Mouse (Mus musculus) mouse embryonic stem cell (cell line): ENCODE measurements at regions not wholly inside any gene's neighbourhood (a gene's known extent, or its start where the extent isn't known, plus 50 kb on each side); places are given as distances from the start of the nearest gene placed in this dataset.

Experiments
- in situ Hi-C, 2 experiments: fragments of 300-500 bp; cut with MboI; formaldehyde crosslinking; loops; 1 replicate in 1 of 2; 3 replicates in 1 of 2; pipeline ENCODE4 v1.14.3; 2019 to 2020; ENCODE audit warnings: low sequenced_read_pairs in 2 of 2, low pct_unique_long_range_greater_than_20kb in 1 of 2, mixed read lengths in 1 of 2; ENCODE audit not compliant: unreplicated experiment in 1 of 2

DNA sequence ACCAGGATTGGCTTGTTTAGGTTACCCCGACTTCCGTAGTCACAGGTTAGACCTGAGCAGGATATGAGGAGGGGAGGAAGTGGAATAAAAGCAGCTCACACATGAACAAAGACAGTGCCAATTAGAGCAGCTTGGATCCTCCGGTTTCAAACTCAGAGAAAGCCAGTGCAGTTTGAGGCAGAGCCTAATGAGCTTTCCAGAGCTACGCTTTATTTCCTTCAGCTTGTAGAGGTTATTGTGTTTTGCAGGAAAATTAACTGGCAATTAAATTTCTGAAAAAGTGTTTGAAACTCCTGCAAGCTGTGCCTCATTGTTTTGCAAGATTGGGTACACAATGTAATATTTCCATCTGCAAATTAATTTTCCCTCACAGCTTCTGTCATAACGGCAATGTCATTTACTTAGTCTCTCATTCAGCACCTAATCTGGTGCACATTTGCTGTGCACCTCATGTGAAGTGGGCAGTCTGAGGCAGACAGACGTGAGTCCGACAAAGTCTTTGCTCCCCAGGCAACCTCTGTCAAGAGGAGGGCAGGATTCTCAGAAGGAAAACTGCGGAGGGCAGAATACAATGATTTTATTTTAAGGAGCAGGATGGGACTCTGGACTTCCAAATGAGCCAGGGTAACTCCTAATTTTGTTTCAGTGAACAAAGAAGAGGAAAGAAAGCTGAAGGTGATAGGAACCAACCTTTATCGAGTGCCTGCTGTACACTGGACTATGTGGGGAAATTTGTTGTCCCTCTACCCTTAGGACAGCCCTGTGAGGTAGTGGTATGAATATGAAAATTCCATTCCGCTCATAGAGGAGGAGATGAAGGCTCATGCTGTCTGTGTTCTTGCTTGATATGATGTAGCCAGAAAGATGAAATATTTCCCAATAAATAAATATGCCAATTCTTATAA is 217.6 kb upstream of the Nlrp1b start:
- in situ Hi-C loops, result no loop called here

DNA sequence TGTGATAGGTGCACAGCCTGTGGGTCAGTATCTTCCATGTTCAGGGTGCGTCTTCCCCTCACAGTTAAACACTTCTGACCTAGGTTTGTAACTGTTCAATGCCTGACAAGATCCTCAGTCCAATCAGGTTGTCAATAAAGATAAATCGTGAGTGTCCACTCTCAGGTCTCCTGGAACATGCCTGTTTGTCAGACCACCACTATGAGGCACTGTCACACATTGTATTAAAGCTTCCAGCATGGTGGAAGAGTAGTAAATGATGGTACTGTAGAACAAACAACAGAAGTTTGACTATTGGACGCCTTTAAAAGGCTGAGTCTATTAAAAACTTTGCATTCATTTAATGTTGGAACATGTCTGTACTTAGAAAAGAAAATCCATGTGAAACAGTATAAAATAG is 249.6 kb upstream of the Nlrp1b start:
- in situ Hi-C loops, result no loop called here

DNA sequence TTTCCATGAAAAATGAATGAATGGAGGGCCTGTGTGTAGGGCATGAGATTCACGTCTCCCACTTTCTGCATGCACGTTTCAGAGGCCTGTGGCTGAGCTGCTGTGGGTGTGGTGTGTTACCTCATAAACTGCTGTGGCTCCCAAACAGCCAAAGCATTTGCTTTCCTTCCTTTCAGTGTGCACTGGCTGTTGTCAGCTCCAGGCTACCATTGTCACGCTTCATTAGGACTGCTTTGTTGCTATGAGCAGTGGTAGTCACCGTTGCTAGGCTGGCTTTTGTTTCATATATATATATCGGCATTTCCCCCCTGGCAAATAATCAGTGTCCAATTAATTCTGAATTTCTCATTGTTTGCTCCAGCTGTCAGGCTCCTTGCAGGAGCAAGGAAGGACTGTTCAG is 251.9 kb upstream of the Wscd1 start:
- in situ Hi-C loops, result no loop called here

DNA sequence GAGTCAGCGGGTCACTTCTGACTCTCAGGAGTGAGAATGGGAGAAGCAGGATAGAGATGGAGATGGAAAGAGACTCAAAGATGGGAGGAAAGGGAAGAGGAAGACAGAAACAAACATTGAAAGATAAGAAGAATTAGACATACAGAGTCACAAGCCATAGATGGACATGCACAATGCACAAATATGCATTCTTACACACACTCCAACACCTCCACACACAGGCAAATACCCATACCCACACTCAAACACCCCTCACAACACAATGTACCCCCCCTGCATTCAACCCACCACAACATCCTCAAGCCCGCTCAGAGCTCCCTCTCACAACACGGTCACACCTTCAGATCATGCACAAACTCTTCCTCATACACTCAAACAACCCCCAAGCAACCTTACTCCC is 251.4 kb upstream of the Wscd1 start:
- in situ Hi-C loops, result no loop called here

DNA sequence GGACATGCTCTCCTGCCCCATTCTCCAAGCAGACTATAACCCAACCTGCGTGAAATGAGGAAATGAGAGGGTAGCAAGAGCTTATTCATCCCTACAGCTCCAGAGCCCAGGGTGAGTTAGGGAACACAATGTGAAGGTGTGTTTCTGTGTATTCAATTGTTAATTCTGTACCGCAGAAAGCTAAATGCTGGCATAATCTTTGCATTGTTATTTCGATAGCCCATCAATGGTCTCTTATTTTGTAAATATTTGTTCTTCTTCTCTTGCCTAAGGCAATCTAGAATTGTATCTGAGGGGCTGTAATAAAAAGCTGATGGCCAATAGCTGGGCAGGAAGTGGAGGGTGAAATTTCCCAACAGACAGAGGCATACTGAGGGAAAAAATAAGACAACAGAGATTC is 247.6 kb upstream of the Wscd1 start:
- in situ Hi-C loops, result no loop called here

DNA sequence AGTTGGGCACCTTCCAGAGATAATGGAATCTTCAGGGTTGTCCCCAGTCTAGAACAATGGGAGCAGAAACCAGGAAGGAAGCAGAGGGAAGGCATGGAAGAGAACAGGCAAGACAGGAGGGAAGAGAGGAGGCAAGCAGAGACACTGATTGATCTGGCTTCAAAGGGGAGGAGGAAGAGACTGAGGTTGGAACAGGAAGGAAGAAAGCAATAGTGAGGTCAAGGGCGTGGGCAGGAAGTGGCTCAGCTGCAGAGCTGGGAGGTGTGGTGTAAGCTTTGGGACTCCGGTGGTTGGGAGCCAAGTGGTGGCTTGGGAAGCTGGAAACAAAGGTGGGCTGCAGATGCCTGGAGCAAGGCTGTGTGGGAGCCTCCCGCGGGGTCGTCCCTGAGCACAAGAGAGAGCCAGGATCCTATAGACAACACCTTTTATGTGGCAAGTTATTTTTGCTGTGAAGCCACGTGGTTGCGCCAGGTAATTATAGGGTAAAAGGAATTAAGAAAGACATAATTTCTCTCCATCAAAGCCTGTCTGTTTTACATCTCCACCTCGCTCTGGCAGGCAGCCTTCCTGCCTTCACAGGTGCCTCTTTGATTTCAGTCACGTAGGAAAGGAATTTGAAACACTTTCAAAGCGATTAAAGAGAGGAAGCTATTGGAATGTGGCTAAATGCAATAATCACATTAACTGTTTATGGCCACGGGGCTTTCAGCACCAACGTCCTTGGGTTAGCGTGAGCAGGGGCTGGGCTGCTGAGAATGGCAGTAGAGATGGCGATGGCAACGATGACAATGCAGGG is 237.3 kb upstream of the Wscd1 start:
- in situ Hi-C loops, result no loop called here

DNA sequence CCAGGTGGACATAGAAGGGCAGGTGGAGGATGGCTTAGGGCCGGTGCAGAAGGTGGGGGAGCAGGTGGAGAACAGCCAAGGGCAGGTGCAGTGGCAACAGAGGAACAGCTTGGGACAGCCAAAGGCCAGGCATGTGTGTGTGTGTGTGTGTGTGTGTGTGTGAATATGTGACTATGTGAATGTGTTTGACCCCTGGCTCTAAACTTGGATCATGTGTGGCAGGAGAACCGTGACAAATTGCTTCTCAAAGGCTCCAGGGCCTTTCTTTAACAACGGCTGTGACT is 236.7 kb upstream of the Wscd1 start:
- in situ Hi-C loops, result no loop called here

DNA sequence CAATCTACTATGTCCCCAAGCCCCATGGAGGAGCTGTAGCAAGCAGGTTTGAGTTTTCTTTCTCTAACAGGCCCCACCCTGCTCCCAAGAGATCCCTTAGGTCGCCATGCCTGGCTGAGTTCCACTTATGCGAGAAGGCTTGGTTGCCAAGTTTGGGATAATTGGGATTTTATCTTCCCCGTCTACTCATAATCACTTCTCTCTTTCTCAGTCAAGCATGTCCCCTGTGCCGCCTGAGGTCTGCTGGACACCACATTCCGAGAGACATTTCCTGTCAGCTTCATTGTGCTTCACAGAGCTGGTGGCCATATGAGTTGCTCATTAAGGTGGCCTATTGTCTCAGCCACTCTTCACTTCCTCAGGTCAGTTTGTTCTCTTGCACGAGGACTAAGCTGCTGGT is 234.5 kb upstream of the Wscd1 start:
- in situ Hi-C loops, result no loop called here

DNA sequence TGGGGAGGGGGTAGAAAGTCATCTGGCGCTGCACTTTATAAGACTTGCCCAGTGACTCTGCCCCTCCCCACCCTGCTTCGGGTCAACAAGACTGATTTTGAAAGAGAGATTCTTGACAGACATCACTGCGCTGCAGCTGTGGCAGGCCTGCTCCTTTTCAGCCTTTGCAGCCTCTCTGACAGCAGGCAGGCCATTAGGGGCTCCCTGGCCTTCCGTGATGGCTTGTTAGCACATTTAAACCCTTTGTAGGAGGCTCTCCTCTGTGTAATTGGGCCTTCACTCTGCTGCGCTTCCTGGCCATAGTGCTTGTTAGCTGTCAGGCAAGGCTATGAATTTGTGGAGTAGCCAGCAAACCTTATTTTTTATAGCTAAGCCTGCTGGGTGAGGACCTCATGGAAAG is 232.3 kb upstream of the Wscd1 start:
- in situ Hi-C loops, result no loop called here

DNA sequence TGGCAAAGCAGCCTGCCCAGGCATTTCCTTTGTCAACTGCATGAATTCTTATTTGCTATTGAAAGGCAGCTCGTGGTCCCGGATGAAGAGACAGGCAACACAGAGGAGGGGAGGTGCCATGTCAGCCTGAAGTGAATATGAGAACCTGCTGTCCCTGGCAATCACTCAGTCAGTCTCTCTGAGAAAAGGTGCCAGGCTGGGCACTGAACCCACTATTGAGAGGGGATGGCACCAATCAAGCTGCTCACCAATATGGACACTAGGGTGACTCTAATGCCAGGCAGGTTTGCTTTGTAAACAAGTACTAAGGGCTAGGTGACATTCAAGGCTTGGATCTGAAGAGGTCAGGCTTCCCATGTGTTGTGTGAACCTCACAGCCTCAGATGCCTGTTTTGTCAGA is 222.0 kb upstream of the Wscd1 start:
- in situ Hi-C loops, result no loop called here

DNA sequence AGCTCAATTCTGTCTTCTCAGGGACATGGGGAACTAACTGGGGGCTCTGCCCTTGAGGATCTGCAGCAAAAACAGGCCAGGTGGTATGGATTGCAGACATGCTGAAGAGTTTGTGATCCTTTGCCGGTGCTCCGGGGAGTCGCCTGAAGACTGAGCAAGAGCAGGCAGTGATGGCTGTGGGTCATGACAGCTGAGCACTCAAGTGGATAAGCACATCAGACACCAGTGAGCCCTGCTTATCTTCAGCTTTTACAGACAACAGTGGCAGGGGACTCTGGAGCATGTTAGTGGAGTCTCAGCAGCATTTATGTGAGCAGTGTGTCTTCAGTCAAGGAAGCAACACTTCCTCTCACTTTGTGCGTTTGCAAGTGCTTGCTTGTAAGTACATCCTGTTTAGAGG is 221.1 kb upstream of the Wscd1 start:
- in situ Hi-C loops, result no loop called here

DNA sequence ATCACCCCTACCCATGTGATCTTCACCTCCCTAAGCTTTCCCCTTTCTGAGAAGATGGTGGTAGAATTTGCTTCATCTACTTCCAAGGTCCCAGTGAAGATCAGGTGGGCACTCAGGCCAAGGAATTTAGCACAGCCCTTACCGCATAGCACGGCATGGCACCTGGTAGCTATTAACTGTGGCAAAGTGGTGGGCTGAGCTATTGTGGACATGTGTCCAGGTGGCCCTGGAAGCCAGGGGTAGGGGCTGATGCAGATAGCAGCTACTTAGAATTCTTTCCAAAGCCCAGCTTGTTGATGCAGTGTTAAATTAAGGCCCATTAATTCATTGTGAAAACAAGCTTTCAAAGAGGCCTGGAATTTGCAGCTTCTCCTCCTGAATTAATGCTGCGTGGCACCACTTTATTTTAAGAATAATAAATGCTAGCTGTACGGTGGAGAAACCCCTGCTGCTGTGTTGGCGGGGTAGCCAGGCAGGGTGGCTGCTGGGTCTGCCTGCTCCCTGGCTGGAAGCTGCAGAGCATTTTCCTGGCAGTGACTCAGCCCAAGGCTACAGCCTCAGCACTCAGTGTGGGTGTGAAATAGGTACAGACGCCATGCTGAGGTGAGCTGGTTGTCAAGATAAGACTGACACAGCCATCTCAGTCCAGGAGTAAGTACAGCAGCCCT is 208.4 kb upstream of the Wscd1 start:
- in situ Hi-C loops, result no loop called here

DNA sequence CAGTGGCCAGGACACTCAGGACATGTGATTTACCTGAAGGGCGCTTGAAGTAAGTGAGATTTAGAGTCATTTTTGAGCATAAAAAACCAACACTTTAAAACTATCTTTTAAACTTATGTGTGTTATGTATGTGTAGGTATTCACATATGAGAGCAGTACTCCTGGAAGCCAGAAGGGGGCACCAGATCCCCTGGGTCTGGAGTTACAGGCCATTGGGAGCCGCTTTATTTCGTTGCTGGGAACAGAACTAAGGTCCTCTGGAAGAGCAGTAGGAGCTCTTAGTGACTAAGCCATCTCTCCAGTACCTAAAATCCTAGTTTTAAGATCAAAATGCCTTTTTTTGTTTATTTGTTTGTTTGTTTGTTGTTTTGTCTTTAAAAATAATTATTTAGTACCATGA is 192.3 kb upstream of the Wscd1 start:
- in situ Hi-C loops, result no loop called here

DNA sequence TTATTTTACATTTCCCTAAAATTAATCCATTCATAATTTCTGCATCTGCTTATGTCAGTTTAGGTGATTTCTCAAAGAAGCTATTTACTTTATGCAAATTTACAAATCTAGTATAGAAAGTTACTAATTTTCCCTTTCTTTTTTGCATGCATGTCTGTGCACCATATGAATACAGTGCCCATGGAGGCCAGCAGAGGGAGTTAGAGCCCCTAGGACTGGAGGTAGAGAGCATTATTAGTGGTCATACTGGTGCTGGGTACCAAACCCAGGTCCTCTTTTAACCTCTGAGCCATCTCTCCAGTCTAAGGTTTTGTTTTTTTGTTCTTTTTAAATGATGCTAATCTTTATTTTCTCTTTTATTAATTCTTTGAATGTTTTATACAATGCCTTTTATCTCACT is 184.9 kb upstream of the Wscd1 start:
- in situ Hi-C loops, result no loop called here

DNA sequence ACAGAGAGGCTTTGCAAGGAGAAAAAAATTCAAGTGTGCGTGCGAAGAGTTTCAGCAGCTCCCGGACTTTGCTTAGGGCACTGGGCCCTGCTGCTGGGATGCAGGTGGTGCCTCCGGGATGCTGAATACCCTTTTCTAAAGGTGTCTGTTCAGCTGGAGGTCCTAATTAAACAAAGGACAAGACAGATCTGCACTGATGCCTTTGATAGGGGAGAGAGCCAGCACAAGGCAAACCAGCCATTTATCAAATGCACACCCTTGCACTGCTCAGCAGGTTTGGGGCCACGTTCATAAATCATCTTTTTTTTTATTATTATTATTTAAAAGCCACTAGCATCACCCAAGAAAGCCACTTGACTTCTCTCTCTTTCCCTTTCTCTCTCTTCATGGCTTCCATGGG is 172.9 kb upstream of the Wscd1 start:
- in situ Hi-C loops, result no loop called here

DNA sequence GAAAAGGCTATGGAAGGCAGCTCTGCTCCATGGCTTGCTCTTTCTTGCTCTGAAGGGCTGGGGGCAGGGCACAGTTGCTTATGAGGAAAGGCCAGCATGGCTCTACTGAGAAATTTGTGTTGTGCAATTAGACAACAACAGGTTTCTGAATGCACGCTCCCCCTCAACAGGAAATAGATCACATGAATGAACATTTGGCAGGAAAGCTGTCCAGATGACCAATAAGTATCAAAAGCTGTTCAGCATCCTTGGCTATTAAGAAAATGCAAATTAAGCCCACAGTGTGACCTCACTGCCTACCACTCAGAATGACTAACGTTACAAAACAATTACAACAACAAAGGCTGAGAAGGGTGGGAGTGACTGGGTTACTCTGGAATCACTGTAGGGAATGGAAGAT is 167.9 kb upstream of the Wscd1 start:
- in situ Hi-C loops, result no loop called here

DNA sequence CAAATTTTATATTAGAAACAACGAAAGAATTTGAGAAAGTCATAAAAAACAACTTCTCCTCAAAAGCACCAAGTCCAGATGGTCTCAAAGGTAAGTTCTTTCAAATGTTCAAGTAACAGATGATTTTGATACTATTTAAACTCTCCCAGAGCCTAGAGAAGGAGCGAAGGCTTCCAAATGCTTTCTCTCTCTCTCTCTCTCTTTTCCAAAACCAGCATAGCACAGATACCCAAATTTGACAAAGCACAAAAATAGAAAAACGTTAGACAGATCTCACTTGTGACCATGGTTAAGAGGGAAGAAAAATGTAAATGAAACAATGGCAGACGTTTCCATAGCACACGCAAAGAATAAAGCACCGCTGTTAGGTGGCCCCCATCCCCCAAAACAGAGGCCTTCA is 158.7 kb upstream of the Wscd1 start:
- in situ Hi-C loops, result no loop called here

DNA sequence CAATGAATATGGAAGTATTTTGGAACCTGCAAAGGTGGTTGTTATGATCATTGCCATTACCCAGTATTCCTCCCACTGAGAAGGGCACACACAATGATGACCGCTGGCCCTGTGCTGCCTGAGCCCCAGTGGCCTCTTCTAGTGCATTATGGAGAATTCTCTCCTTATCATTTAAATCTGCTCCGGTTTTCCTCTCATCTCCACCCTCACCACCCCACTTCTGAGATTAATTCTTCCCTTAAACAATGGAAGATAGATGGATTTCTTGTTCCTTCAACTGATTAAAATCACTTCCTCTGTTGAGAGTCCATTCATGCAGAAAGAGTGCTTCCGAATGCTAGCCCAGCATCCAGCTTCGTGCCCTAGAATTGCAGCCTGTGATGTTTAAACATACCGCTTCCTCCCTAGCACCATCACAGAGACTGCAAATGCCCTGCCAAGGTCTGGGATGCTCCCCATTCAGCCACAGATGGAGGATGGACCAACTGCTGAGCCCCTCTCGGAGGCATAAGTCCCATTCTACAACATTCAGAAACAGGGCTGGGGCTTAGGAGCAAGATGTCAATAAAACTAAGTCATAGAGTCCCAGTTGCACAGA is 155.4 kb upstream of the Wscd1 start:
- in situ Hi-C loops, result no loop called here

DNA sequence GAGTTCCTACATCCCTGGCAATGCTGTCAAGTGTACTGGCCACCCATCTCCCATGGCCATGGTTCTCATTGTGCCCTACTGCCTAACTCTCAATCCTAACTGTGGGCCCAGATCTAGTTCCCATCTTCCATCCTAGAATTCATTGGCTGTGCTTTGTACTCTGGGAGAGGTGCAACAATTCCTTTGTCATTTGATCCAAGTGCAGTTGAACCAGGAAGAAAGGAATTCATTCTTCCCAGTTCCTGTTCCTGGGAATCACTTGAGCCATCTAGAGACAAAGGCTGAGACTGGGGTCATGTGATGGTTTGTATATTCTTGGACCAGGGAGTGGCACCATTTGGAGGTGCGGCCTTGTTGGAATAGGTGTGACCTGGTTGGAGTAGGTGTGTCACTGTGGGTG is 152.0 kb upstream of the Wscd1 start:
- in situ Hi-C loops, result no loop called here
